Mouse (Mus musculus): ENCODE data around the gene Timm13.

The Timm13 gene

DNA sequence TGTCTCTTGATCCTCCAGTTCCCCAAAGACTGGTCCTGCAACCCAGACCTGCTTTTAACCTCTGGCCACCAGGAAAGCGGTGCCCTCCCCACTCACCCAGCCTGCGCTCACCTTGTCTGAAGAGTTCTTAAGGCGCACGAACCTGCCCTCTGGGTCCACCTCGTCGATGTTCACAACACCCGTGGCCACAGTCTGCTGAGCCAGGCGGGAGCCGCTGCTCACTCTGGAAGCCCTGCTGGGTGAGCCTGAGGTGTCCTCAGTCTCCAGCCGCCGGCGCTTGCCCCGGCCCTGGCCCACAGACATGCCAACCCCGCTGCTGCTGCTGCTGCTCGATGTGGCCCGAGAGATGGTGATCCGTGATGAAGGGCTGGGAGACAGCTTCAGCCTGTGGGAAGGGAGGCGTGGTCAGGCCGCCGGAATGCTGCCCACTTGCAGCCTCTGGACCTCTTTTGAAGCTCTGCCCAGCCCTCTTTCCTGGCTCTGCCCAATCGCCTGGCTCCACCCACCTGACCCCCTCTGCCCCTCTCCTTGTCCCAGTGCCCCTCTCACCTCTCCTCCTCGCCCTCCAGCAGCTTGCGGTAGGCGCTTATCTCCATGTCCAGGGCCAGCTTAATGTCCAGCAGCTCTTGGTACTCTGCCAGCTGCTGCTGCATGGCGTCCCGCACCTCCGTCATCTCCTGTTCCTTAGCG, 3.4 kb upstream of the Timm13 start:
- DNase-seq (ENCODE audit: low read depth, low spot score), result no peak

DNA sequence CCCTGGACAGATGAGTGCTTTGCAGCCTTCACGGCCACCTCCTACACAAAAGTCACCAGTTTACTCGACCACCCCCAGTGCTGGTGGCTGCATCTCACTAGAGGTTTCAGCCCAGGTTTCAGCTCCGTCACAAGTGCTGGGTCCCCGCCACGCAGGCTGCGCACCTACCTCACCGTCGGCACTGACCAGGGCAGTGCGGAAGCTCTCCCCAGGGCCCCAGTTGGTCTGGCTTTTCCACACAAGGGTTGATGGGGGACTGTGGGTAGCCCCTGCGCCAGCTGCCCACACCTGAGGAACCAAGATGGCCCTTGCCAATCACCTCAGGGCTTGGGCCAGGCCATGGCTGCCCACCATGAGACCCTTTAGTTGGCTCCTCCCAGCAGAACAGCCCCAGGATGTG, 2.5 kb upstream of the Timm13 start:
- no peak for DNase-seq (ENCODE audit: low read depth, low spot score)

DNA sequence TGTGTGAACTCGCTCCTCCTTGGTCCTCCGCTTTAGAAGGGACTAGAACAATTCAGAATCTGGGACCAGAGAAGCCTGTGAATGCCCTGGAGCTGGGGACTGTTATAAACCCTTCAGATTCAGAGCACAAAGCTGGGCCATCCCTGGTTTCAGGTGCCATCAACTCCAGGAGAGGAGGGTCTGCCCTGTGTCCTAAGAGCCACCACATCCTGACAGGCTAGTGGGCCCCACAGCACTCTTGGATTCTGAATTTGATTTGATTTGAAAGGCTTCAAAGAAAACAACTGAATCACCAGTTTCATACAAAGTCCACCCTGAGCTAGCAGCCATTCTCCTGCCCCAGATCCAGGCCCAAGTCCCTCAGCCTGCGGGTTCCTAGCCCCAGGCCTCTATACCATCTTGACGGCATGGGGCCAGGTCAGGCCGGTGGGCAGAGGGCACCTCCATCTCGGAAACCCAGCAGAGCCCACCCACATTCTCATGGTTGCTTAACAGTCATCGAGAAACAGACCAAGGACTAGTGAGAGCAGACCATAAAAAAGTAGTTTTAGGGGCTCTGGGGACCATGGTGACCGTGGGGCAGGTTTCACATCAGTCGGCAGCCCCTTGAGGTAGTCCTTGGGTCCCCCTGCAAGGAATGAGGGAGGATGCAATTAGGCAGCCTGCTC, 1.6 kb upstream of the Timm13 start:
- DNase-seq (ENCODE audit: low read depth, low spot score), result no peak

DNA sequence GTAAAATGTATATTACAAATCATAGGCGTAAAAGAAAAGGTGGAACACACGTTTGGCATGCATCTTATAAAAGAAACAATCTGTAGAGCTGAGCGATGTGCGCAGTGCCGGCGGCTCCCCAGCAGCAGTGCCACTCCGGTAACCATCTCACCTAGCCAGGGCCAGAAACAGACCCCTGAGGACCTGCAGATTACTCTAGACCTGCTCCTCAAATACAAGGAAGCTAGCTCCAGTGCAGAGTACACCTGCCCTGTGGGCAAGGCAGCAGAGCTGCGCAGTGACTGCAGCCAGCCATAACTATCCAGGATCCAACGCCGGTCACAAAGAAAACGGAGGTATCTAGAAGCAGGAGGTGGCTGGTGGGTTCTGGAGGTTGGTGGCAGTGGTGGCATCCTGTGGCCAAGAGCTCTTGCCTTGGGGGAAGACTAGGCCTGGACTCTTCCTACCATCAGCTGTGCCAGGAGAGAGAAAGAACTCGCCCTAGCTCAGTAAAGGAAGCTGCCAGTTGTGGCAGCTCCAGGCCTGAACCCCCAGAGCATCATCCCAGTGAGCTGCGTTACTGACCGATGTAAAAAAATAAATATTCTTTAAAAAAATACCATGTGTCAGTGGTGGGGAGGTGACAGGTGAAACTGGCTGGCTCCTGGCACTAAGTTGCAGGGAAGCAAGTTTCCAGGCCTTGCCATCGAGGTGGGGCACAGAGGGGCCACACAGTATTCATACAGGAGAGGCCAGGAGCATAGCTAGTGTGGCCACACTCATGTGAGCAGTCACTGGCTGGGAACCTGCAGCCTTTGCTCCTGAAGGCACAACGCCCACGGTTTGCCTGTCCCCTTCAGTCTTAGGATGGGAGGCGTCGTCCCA, 872 bp upstream of the Timm13 start:
- DNase-seq (ENCODE audit: low read depth, low spot score), result no peak

DNA sequence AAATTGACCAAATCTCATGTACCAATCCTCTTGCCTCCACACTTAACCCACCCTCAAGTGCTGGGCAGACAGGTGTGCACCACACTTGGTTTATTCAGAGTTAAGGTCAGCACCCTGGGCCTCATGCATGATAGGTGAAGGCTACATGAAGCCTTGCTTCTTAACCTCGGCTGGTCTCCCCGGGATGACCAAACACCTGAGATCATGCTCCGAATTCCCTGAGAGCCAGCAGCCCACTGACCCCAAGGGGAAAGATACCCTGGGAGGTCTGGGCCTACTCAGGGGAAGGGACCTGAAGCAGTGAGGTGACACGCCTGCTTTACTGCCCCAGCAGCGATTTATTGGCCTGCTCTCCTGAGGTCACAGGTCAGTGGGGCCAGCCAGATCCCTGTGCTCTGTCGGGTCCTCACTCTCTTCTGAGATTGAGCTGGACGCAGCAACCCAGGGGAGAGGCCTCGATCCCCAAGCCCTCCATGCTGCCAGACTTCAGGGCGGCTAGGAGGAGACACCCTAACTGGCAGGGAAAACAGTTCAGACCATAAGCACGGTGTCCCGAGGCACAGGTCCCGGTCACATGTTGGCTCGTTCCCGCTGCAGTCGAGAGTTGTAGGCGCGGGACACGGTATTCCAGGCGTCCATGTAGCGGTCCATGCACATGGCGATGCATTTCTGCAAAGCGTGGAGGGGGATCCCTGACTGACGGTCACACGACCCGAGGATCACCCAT, 1.0 kb downstream of the Timm13 start:
- DNase-seq (ENCODE audit: low read depth, low spot score), result no peak

DNA sequence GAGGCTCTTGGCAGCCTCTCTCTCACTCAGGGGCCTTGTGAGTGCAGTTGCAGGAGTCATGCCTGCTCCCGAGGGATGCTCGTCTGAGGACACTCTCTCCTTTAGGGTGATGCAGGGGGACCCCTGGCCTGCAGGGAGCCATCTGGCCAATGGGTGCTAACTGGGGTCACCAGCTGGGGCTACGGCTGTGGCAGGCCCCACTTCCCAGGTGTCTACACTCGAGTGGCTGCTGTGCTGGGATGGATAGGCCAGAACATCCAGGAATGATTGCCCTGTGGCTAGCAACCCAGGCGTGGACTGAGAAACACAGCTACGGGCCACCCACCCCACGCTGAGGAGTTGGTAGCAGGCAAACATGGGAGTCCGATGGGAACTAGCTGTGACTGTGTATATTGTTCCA, 1.7 kb downstream of the Timm13 start:
- no peak for DNase-seq (ENCODE audit: low read depth, low spot score)

DNA sequence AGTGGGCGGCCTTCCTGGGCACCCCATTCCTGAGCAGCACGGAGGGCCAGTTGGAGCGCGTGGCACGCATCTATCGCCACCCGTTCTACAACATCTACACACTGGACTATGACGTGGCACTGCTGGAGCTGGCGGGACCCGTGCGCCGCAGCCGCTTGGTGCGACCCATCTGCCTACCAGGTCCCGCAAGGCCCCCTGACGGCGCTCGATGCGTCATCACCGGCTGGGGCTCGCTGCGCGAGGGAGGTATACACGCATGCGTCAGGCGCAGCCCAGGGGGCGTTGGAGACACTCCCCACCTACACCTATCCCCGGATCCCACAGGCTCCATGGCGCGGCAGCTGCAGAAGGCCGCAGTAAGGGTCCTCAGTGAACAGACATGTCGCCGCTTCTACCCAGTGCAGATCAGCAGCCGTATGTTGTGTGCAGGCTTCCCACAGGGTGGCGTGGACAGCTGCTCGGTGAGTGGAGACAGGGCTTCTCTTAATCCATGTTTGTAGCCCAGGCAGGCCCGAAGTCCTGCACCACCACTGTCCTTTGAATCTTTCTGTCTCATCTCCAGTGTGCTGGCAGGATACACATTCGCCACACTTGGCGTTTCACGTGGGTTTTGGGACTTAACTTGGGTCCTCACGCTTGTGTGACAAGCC, 2.8 kb downstream of the Timm13 start:
- no peak for DNase-seq (ENCODE audit: low read depth, low spot score)

DNA sequence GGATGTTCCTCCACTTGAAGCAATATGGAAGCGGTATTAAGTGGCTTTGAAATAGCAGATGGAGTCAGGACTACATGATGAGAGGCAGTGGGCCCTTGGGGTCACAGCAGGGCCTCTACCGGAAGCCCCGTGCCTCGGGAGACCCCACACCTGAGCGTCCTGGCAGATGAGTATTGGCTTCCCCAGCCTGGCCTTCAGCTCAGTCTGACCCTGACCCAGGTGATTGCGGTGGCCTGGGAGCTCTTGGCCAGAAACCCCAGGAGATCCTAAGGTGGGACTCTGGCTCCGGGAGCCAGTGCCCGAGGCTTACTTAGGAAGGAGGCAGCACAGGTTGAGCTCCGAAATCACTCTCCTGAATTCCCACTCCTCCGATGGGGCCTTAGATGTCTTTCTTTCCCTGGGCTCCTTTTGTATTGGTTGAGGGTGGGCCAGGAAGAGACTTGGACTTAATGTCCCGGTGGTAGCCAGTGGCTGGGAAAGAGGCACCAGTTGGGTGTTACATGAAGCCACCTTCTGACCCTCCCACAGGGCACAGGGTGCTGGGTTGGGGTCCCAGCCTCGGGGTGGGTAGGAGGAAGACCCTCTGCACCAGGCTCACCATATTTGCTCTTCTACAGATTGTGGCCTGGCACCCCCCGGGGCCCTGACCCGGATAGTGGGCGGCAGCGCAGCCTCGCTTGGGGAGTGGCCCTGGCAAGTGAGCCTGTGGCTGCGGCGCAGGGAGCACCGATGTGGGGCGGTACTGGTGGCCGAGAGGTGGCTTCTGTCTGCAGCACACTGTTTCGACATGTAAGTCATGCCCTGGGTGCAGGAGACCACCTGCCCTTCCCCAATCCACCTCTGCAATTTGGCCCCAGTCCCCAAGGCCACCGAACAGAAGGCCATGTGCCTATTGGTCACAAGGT, 3.9 kb downstream of the Timm13 start:
- DNase-seq (ENCODE audit: low read depth, low spot score), result no peak

DNA sequence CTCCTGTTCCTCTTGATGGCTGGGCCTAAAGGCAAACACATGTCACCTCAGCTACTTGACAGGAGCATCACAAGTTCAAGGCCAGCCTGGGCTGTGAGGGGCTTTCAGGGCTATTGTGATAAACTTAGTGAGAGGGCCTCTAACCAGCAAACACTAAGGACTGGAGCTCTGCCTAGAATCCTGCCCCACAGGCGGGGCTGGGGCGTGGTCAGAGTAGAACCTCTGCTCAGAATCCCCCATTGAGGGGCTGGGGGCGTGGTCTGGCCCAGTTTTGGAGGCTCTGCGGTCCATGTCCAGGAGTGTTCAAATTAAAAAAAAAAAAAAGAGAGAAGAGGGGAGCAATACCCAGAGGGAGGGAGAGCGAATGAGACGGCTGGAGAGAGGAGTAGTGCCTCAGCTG, 5.1 kb downstream of the Timm13 start:
- DNase-seq (ENCODE audit: low read depth, low spot score), result no peak

DNA sequence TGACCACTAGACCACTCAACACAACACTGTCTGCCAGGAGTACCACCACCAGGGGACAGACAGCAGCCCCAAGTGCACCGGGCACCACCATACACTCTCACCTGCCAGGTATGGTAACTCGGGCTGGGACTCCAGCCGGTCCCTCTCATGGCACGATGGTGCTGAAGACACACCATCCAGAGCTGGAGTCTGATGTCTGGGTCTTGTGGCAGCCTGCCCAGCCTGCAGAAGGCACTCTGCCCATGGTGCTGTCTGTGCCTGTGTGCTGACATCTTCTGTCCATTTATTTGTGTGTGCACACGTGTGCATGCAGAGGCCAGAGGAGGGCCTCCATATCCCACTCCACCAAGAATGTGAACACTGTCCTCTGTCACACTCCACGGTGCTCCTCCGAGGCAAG, 5.7 kb downstream of the Timm13 start:
- DNase-seq (ENCODE audit: low read depth, low spot score), result no peak

DNA sequence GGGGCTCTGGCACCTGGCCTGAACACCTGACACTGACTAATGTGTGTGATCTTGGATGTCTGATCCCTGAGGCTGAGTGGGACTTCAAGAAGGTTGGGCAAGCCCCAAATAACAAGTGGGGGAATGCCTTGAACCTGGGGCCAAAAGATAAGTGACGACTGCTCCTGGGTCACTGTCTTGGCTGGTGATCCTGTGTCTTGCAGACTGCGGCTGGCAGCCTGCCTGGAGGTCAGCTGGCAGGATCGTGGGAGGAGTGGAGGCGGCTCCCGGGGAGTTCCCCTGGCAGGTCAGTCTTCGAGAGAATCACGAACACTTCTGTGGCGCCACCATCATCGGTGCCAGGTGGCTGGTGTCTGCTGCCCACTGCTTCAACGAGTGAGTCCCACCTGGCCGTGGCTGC, 13.6 kb downstream of the Timm13 start:
- DNase-seq (ENCODE audit: low read depth, low spot score), result no peak

DNA sequence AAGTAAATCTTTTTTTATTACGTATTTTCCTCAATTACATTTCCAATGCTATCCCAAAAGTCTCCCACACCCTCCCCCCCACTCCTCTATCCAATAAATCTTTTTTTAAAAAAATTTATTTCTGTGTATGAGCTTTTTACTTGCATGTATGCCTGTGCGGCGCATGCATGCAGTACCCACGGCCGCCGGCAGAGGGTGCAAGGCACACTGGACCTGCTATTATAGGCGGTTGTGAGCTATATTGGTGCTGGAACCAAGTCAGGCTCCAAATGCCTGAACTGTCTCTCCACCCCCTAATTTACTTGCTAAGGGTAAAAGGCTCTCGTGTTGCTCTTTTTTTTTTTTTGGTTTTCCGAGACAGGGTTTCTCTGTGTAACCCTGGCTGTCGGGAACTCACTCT, 19.5 kb downstream of the Timm13 start:
- no peak for DNase-seq (ENCODE audit: low read depth, low spot score)

DNA sequence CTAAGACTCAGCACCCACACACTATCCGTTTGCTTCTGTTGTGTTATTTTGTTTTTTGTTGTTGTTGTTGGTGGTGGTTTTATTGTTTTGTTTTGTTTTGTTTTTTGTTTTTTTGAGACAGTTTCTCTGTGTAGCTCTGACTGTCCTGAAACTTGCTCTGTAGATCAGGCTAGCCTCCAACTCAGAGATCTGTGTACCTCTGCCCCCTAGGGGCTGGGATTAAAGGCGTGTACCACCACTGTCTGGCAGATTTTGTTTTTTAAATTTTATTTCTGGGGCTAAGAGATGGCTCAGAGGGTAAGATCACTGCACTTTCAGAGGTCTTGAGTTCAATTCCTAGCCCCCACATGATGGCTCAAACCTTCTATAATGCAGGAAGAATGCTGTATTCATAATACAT, 19.9 kb downstream of the Timm13 start:
- no peak for DNase-seq (ENCODE audit: low read depth, low spot score)

DNA sequence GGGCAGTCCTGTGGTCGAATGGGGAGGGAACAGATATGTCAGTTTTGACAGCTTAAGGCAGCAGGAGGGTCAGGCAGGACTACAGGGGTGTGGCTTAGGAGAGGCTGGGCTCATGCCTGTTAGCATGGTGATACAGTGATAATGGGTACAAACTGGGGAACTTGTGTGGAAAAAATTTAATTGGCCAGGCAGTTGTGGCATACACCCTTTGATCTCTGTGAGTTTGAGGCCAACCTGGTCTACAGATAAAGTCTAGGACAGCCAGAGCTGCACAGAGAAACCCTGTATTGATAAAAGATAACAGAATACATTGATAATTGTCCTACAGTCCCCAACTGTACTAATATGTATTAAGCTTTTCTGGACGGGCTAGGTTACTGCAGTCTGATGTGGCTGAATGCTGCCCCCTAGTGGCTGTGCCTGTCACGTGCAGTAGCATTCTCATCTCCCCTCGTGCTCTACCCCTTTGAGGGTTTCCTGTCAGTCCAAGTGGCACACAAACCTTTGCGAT, 20.6 kb downstream of the Timm13 start:
- DNase-seq (ENCODE audit: low read depth, low spot score), result no peak

DNA sequence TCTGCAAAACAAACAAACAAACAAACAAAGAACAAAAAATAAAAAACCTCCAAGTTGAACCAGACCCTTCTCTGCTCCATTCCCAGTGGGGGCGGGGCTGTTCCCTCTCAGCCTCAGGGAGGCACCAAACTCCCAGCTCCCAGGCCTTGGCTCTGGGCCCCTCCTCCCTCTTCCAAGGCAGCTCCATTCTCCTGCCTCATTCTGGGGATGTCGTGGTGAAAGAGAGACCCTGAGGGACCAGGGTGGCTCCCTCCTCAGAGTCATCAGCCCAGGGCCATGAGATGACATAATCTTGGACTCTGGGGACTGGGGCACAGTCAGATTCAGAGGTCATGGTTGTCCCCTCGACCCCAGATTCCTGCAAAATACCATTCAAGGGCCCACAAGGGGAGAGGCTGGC, 24.2 kb downstream of the Timm13 start:
- no peak for DNase-seq (ENCODE audit: low read depth, low spot score)

DNA sequence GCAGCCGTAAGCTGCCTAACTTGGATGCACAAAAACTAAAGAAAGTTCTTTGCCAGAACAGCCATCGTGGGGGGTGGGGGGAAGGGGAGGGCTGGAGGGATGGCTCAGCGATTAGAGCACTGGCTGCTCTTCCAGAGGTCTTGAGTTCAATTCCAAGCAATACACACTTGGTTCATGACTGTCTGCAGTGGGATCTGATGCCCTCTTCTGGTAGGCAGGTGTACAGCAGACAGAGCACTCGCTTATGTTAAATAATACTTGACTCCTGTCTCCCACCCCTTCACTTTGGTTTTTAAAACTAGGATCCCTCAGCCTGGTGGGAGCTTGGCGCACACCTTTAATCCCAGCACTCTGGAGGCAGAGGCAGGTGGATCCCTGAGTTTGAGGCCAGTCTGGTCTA, 24.7 kb downstream of the Timm13 start:
- DNase-seq (ENCODE audit: low read depth, low spot score), result no peak

DNA sequence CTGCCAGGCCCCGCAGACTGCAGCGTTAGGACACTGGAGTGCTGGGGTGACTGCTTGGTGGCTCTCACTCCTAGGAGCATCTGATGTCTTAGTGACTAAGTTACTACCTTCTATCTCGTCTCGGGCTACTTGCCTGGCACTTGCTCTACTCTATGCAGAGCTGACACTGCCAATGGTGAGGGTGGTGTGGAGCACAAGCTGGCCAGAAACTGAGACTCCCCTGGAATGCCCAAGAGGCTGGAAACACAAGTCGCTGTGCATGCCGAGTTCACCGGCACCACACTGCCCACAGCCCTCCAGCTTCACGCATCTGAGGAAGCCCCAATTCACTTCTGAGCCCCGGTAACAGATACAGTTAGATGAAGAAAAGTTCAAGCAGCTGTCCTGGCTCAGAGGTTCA, 26.7 kb downstream of the Timm13 start:
- DNase-seq (ENCODE audit: low read depth, low spot score), result no peak

DNA sequence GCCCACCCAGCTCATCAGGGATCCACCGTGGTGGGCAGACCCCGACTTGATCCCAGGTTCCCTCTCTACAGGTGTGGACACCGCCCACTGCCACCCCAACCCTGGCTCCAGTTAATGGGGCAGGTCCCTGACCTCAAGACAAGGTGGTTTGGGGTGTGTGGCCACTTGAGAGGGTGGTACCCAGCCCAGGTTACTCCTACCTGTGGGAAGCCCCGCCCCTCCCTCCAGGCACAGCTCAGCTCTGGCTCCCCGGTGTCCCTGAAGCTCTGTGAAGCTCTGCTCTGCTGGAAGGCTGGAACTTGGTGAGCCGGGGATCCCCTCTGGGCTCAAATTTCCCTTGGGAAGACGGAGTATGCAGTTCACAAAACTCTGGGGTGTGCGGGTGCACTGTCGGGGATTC, 29.2 kb downstream of the Timm13 start, which contains the start of gene Tmprss9:
Gene Tmprss9, plus strand, starts transcription at position 268 of the 400 bp plus-strand sequence.
- no peak for DNase-seq (ENCODE audit: low read depth, low spot score)

DNA sequence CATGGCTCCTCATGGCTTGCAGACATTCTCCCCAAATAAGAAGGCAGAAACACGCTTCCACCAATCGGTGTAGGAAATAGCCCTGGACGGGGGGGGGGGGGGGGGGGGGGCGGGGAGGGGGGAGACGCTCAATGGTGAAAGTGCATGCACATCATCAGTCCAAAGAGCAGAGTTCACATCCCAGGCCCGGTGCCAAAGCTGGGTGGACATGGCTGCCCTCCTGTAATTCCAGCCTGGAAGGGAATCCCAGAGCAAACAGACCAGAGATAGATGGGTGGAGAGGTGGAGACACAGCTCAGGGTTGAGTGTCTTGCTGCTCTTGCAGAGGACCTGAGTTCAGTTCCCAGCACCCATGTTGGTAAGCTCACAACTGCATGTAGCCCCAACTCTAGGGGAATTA, 29.8 kb downstream of the Timm13 start:
- DNase-seq (ENCODE audit: low read depth, low spot score), result no peak

DNA sequence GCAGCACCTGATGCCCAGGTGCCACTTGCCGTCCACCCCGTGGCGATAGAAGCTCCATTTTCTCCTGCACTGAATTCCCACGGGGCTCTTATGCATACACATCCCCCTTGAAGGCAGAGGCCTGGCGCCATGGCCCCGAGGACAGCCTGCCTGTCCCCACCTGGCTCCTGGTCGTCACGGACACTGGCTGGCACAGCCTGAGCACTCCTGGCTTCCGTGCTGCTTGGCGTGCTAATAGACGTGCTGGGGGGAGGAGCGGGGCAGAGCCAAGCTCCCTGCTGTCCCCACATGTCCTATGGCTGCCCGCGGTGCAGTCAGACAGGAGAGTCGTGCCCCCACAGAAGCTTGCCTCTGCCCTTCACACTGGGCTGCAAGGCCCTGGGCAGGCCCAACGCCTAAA, 36.3 kb downstream of the Timm13 start:
- no peak for DNase-seq (ENCODE audit: low read depth, low spot score)

Measured in brain, embryonic 18.5 days (tissue).